Mouse (Mus musculus): Measurements from ENCODE around the gene Reep6. TPM values are rescaled to one million over a fixed set of nuclear protein-coding genes. Genes with fewer than 3 reads are reported as not detected.

The Reep6 gene
- 0.24 TPM for total RNA-seq (2023)

GRCm38 (mm10) chr10:80329273-80330081, at the start of gene Reep6, which contains the start of gene Pcsk4:
Gene Reep6, plus strand, starts transcription at chr10:80329953.
Gene Pcsk4, minus strand, starts transcription at chr10:80329498.

GRCm38 (mm10) chr10:80292251-80293146, 37.3 kb upstream of the Reep6 start, which contains the start of gene Rps15:
Gene Rps15, plus strand, starts transcription at chr10:80292453.

GRCm38 (mm10) chr10:80295618-80296425, 33.9 kb upstream of the Reep6 start, which contains the start of gene Apc2:
Gene Apc2, plus strand, starts transcription at chr10:80295977.

GRCm38 (mm10) chr10:80320340-80320760, 9.4 kb upstream of the Reep6 start, which contains the start of gene 2310011J03Rik:
Gene 2310011J03Rik, minus strand, starts transcription at chr10:80320537.

GRCm38 (mm10) chr10:80348244-80348781, 18.6 kb downstream of the Reep6 start, which contains the start of gene Adamtsl5:
Gene Adamtsl5, minus strand, starts transcription at chr10:80348412.

GRCm38 (mm10) chr10:80356001-80356682, 26.4 kb downstream of the Reep6 start, which contains the start of gene Plk5:
Gene Plk5, plus strand, starts transcription at chr10:80356459.

Other genes starting within 250 kb of the Reep6 start
- gene Sbno2, start 224.4 kb upstream of the Reep6 start, total RNA-seq (2023), result 99.0 TPM
- gene Stk11, start 214.2 kb upstream of the Reep6 start, total RNA-seq (2023), result 128 TPM
- gene Atp5d, start 191.3 kb upstream of the Reep6 start, total RNA-seq (2023), result 159 TPM
- 24.5 TPM for gene Cbarp, start 189.1 kb upstream of the Reep6 start, total RNA-seq (2023)
- 121 TPM for gene Midn, start 181.7 kb upstream of the Reep6 start, total RNA-seq (2023)
- gene Cirbp, start 164.0 kb upstream of the Reep6 start, total RNA-seq (2023), result 211 TPM
- 18.5 TPM for gene 1600002K03Rik, start 157.0 kb upstream of the Reep6 start, total RNA-seq (2023)
- not detected for gene Efna2, start 150.5 kb upstream of the Reep6 start, total RNA-seq (2023)
- 59.2 TPM for gene Mum1, start 103.5 kb upstream of the Reep6 start, total RNA-seq (2023)
- gene Ndufs7, start 80.8 kb upstream of the Reep6 start, total RNA-seq (2023), result 94.3 TPM
- gene Gamt, start 68.9 kb upstream of the Reep6 start, total RNA-seq (2023), result not detected
- gene Dazap1, start 68.5 kb upstream of the Reep6 start, total RNA-seq (2023), result 161 TPM
- gene Rps15, start 37.5 kb upstream of the Reep6 start, total RNA-seq (2023), result 3,989 TPM
- not detected for gene Apc2, start 34.0 kb upstream of the Reep6 start, total RNA-seq (2023)
- gene 2310011J03Rik, start 9.4 kb upstream of the Reep6 start, total RNA-seq (2023), result 23.6 TPM
- gene Pcsk4, start 455 bp upstream of the Reep6 start, total RNA-seq (2023), result 3.0 TPM
- gene Adamtsl5, start 18.5 kb downstream of the Reep6 start, total RNA-seq (2023), result not detected
- not detected for gene Plk5, start 26.5 kb downstream of the Reep6 start, total RNA-seq (2023)
- 6.2 TPM for gene Mex3d, start 57.7 kb downstream of the Reep6 start, total RNA-seq (2023)
- 122 TPM for gene Mbd3, start 69.6 kb downstream of the Reep6 start, total RNA-seq (2023)
- 59.9 TPM for gene Uqcr11, start 76.9 kb downstream of the Reep6 start, total RNA-seq (2023)
- gene Tcf3, start 103.7 kb downstream of the Reep6 start, total RNA-seq (2023), result 102 TPM
- gene Onecut3, start 164.9 kb downstream of the Reep6 start, total RNA-seq (2023), result not detected
- not detected for gene Atp8b3, start 209.2 kb downstream of the Reep6 start, total RNA-seq (2023)
- 128 TPM for gene Rexo1, start 231.6 kb downstream of the Reep6 start, total RNA-seq (2023)
- gene Klf16, start 247.4 kb downstream of the Reep6 start, total RNA-seq (2023), result 27.5 TPM

All from CD8-positive naive resting alpha-beta T cell, adult 57 days (primary cell).